Mouse (Mus musculus) midbrain, embryonic 14.5 days (tissue): ENCODE results near the gene Znrf1. TPM values are rescaled to one million over a fixed set of nuclear protein-coding genes. Genes with fewer than 3 reads are reported as not detected.

ENCODE experiments used
- ATAC-seq: fragments of 200-750 bp; cut with Nextera tagmentation; 2 replicates; pipeline ENCODE4 v1.8.0; 2017; ENCODE audit warnings: moderate number of reproducible peaks, moderate library complexity; ENCODE audit not compliant: low FRiP score, low TSS enrichment
- DNase-seq: peaks from one replicate; pipeline ENCODE4 v3.0.0-alpha.2; 2015
- H3K27ac ChIP-seq: fragments of 300-500 bp; sonication (generic); replicated peaks from 2 replicates; pipeline ENCODE4 v1.5.1; 2014; ENCODE audit warnings: mild to moderate bottlenecking, low read depth, low read length, moderate library complexity
- H3K27me3 ChIP-seq: fragments of 300-500 bp; sonication (generic); 2 replicates; pipeline ENCODE4 v1.6.1; 2014; ENCODE audit warnings: low read length, control low read depth, mixed read lengths; ENCODE audit not compliant: control insufficient read depth, insufficient read depth
- H3K36me3 ChIP-seq: fragments of 300-500 bp; sonication (generic); 2 replicates; pipeline ENCODE4 v1.6.1; 2014; ENCODE audit warnings: low read length, control low read depth; ENCODE audit not compliant: control insufficient read depth, insufficient read depth
- H3K4me1 ChIP-seq: fragments of 300-500 bp; sonication (generic); 2 replicates; pipeline ENCODE4 v1.6.1; 2014; ENCODE audit warnings: mild to moderate bottlenecking, antibody characterized with exemption, low read length, control low read depth; ENCODE audit not compliant: control insufficient read depth, insufficient read depth
- H3K4me2 ChIP-seq: fragments of 300-500 bp; sonication (generic); 2 replicates; pipeline ENCODE4 v1.6.1; 2014; ENCODE audit warnings: mild to moderate bottlenecking, low read length, moderate library complexity
- H3K4me3 ChIP-seq: fragments of 300-500 bp; sonication (generic); replicated peaks from 2 replicates; pipeline ENCODE4 v1.5.1; 2014; ENCODE audit warnings: low read depth, low read length
- H3K9ac ChIP-seq: fragments of 300-500 bp; sonication (generic); replicated peaks from 2 replicates; pipeline ENCODE4 v1.6.1; 2014; ENCODE audit warnings: mild to moderate bottlenecking, low read length, moderate library complexity
- H3K9me3 ChIP-seq: fragments of 300-500 bp; sonication (generic); 2 replicates; pipeline ENCODE4 v1.6.1; 2016; ENCODE audit warnings: low read length, control low read depth, mixed read lengths; ENCODE audit not compliant: control insufficient read depth
- WGBS: fragments of 180-500 bp; shearing (Covaris S2); extraction: QIAGEN DNeasy Blood & Tissue Kit; methylation state at CpG from one replicate; pipeline ENCODE4 v1.1.7; 2014; 5-methylcytosine and 5-hydroxymethylcytosine counted together
- polyA plus RNA-seq: library from polyadenylated mRNA; unstranded; fragments of >200 nt; fragmentation: Nextera tagmentation; extraction: Ambion mirVana; gene quantifications from 2 replicates; pipeline ENCODE4 v1.2.1, GENCODE M21; 2014

The Znrf1 gene
- polyA plus RNA-seq, 1 experiment from 2014 or later, result 108 TPM

GRCm38 (mm10) chr8:111508566-111508965 lies 27.3 kb upstream of the Znrf1 start:
- no peak overlapping the region for H3K4me3 ChIP-seq
- H3K9ac ChIP-seq, result no peak overlapping the region
- 0 out of 2 replicates have a peak, but pooled peaks cover 4% of the 10 kb centered on the region for H3K4me1 ChIP-seq
- no peak overlapping the region for H3K4me2 ChIP-seq
- WGBS, result 21% methylated on average over 2 of the region's 2 CpGs
- peak; percentile 41 for DNase-seq
- no peak for ATAC-seq
- peaks cover 8% of the 10 kb centered on the region for H3K36me3 ChIP-seq
- H3K9me3 ChIP-seq, result no peaks in the 10 kb centered on the region
- H3K27me3 ChIP-seq, result no peaks in the 10 kb centered on the region
- 0 out of 2 replicates have a peak overlapping the region, but pooled peaks have one; percentile 3 for H3K27ac ChIP-seq

- no peak overlapping the region for H3K4me3 ChIP-seq
- H3K4me2 ChIP-seq, result no peak overlapping the region
- no peaks in the 10 kb centered on the region for H3K27me3 ChIP-seq
- H3K36me3 ChIP-seq, result 0 out of 2 replicates have a peak, but pooled peaks cover 2% of the 10 kb centered on the region
- ATAC-seq, result no peak
- WGBS, result 90% methylated on average over 11 of the region's 11 CpGs
- H3K27ac ChIP-seq, result no peak overlapping the region
- H3K4me1 ChIP-seq, result 0 out of 2 replicates have a peak, but pooled peaks cover 4% of the 10 kb centered on the region
- H3K9ac ChIP-seq, result no peak overlapping the region
- no peak for DNase-seq
- H3K9me3 ChIP-seq, result no peaks in the 10 kb centered on the region
These were observed 26.6 kb upstream of the Znrf1 start for GRCm38 (mm10) chr8:111509278-111509677.

DNA sequence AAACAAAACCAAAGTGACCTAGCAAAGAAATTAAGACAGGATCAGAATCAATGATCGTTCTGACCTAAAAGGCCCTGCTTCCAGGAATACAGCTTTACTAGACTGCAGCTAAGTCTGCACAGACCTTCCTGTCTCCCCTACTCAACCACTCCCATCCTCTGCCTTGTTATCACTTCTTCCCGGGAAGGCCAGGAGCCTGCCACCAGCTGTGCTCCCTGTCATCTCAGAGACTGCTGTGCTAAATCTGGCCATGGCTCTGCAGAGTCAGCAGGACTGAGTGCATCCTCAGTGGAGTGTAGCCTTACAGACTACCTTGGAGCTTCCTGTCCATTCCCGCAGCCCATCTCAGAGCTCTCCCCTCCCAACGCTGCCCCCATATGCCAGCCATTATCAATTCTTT lies 25.5 kb upstream of the Znrf1 start:
- Histone ChIP-seq H3K27ac (no peak overlapping the region), H3K4me2 (no peak overlapping the region), H3K4me3 (no peak overlapping the region), H3K27me3 (no peaks in the 10 kb centered on the region), H3K4me1 (0 out of 2 replicates have a peak, but pooled peaks cover 4% of the 10 kb centered on the region), H3K9me3 (no peaks in the 10 kb centered on the region), H3K36me3 (no peaks in the 10 kb centered on the region), H3K9ac (no peak overlapping the region)
- DNase-seq (no peak), ATAC-seq (no peak)
- WGBS, result 71% methylated on average over 4 of the region's 4 CpGs

DNA sequence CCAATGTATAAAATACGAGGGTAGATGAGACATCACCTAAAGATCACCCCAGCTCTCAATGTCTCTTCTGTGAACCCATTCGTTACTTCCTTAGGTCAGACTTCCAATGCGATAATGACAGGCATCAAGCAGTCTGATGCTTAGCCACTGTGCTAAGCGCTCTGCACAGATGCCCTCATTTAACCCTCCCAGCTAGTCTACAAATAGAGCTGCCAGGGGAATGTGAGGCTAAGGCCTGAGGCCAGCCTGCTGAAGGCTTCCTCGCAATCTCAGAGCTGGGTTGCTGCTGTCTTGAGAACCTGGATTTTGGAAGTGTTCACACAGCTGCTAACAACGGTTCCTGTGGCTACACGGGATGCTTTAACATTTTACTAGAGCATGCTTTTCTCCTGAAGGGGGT lies 23.0 kb upstream of the Znrf1 start:
- Histone ChIP-seq H3K4me1 (0 out of 2 replicates have a peak, but pooled peaks cover 4% of the 10 kb centered on the region), H3K4me3 (no peak overlapping the region), H3K27ac (peak overlapping the region; percentile 37; the same call in 1 of the 2 replicates), H3K4me2 (no peak overlapping the region), H3K36me3 (no peaks in the 10 kb centered on the region), H3K9me3 (no peaks in the 10 kb centered on the region), H3K27me3 (no peaks in the 10 kb centered on the region), H3K9ac (no peak overlapping the region)
- WGBS, result 76% methylated on average over 7 of the region's 7 CpGs
- peak; percentile 9 for DNase-seq
- ATAC-seq, result no peak

GRCm38 (mm10) chr8:111513446-111513845 lies 22.5 kb upstream of the Znrf1 start:
- ATAC-seq, result no peak
- H3K27me3 ChIP-seq, result no peaks in the 10 kb centered on the region
- no peak overlapping the region for H3K9ac ChIP-seq
- H3K4me1 ChIP-seq, result 0 out of 2 replicates have a peak, but pooled peaks cover 4% of the 10 kb centered on the region
- no peak overlapping the region for H3K4me3 ChIP-seq
- H3K27ac ChIP-seq, result no peak overlapping the region
- H3K36me3 ChIP-seq, result no peaks in the 10 kb centered on the region
- H3K4me2 ChIP-seq, result no peak overlapping the region
- WGBS, result 80% methylated on average over 8 of the region's 8 CpGs
- H3K9me3 ChIP-seq, result no peaks in the 10 kb centered on the region
- DNase-seq, result no peak

DNA sequence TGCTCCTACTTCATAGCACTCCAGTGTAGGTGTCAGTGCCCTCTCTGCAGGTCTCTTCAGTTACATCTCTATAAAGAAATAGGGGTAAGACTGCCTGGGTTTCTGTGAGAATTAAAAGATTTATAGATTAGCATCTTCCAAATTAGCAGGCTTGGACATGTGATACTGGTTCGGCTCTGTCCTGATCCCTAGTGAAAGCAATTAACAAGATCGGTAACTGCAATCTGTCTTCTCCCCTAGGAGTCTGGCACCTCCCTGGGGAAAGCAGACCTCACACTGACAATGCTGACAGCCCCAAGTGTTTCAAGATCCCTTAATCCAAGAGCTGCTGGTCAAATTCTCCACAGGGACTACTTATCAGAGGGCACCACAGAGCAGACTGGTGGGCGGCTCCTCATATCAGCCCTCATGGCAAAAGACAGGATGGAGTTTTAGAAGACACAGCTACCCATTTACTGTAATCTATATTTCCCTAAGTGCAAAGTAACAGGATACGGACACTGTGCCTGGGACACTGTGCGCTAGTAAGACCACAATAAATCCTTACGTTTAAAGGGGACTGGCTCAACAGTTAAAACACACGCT lies 19.4 kb upstream of the Znrf1 start:
- Histone ChIP-seq H3K27me3 (no peaks in the 10 kb centered on the region), H3K4me2 (no peak overlapping the region), H3K36me3 (no peaks in the 10 kb centered on the region), H3K9ac (no peak overlapping the region), H3K4me3 (no peak overlapping the region), H3K9me3 (no peaks in the 10 kb centered on the region), H3K27ac (no peak overlapping the region), H3K4me1 (peaks cover 7% of the 10 kb centered on the region; the same call in 1 of the 2 replicates)
- 79% methylated on average over 7 of the region's 7 CpGs for WGBS
- DNase-seq, result no peak
- no peak for ATAC-seq

GRCm38 (mm10) chr8:111517466-111517865 lies 18.4 kb upstream of the Znrf1 start:
- no peak overlapping the region for H3K4me3 ChIP-seq
- H3K4me2 ChIP-seq, result no peak overlapping the region
- H3K4me1 ChIP-seq, result peaks cover 7% of the 10 kb centered on the region; the same call in 1 of the 2 replicates
- H3K9me3 ChIP-seq, result no peaks in the 10 kb centered on the region
- no peaks in the 10 kb centered on the region for H3K36me3 ChIP-seq
- whole genome bisulfite sequencing, result 85% methylated on average over 2 of the region's 2 CpGs
- no peaks in the 10 kb centered on the region for H3K27me3 ChIP-seq
- no peak overlapping the region for H3K9ac ChIP-seq
- no peak overlapping the region for H3K27ac ChIP-seq
- ATAC-seq, result no peak
- DNase-seq, result no peak

DNA sequence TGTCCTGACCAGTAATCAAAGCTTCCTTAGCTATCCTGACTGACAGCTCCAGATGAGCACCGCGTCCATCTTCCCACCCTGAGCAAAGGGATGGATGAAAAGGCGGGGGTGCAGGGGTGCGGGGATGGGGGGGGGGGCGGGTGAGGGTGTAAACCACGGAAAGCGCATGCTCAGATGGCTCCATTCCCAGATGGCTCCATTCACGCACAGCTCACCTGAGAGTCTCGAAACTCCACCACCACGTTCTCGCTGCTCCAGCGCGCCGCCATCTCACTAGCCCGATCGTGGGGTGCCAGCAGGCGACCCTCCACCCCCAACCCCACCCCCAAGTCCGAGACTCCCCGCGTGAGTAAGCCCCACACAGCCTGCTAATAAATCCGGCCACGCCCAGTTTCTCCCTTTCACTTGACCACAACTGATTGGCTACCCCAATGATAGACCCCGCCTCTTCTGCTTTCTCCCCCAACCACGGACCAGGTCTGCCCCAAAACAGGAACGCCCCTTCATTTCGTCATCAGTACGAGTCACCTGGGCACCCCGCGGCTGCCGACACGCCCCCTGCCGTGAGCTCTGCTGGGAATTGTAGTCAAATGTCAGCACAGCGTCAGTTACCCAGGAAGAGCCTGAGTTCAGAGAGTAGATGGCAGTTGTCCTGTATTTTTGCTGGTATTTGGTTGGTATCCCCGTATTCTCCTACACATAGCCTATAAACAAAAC lies 14.0 kb upstream of the Znrf1 start, which contains the start of gene Wdr59:
Wdr59 (minus strand) TSS at position 380 of the 717 bp plus-strand sequence.
- peaks cover 4% of the 10 kb centered on the region; the same call in 1 of the 2 replicates for H3K4me1 ChIP-seq
- peak within 1 kb of the TSS; percentile 69 for H3K4me2 ChIP-seq
- H3K27ac ChIP-seq, result peak within 1 kb of the TSS; percentile 55; the same call in 1 of the 2 replicates
- DNase-seq, result peak; percentile 99
- H3K36me3 ChIP-seq, result no peaks in the 10 kb centered on the region
- H3K4me3 ChIP-seq, result peak within 1 kb of the TSS; percentile 64
- WGBS, result under 1% methylated on average over 34 of the region's 34 CpGs
- H3K9ac ChIP-seq, result peak within 1 kb of the TSS; percentile 57
- H3K27me3 ChIP-seq, result no peaks in the 10 kb centered on the region
- ATAC-seq, result peak; percentile 100
- H3K9me3 ChIP-seq, result no peaks in the 10 kb centered on the region
